Mouse (Mus musculus) neural tube, embryonic 14.5 days (tissue): ENCODE results near the gene Plcb4. TPM values are rescaled to one million over a fixed set of nuclear protein-coding genes. Genes with fewer than 3 reads are reported as not detected.
A peak's percentile ranks its signal among the peaks of the same experiment; 100 is the strongest.
"Not testable (repeated sequence)": the region's sequence is repeated elsewhere in the genome, so short reads cannot be mapped to it uniquely, and the experiment has no call there.

Experiments
- ATAC-seq: fragments of 200-750 bp; cut with Nextera tagmentation; 2 replicates; pipeline ENCODE4 v1.8.0; 2017; ENCODE audit warnings: low read depth, mild to moderate bottlenecking, moderate TSS enrichment, moderate library complexity
- H3K27ac ChIP-seq: fragments of 300-500 bp; sonication (generic); 2 replicates; pipeline ENCODE4 v1.5.1; 2014; ENCODE audit warnings: low read depth, mild to moderate bottlenecking, control low read depth, low read length, moderate library complexity, mixed read lengths
- H3K27me3 ChIP-seq: fragments of 300-500 bp; sonication (generic); 2 replicates; pipeline ENCODE4 v1.6.1; 2014; ENCODE audit warnings: low read length; ENCODE audit not compliant: control insufficient read depth, insufficient read depth
- H3K36me3 ChIP-seq: fragments of 300-500 bp; sonication (generic); 2 replicates; pipeline ENCODE4 v1.6.1; 2014; ENCODE audit warnings: low read length, mixed read lengths; ENCODE audit not compliant: control insufficient read depth, insufficient read depth
- H3K4me1 ChIP-seq: fragments of 300-500 bp; sonication (generic); 2 replicates; pipeline ENCODE4 v1.6.1; 2014; ENCODE audit warnings: low read length; ENCODE audit not compliant: control insufficient read depth, insufficient read depth
- H3K4me2 ChIP-seq: fragments of 300-500 bp; sonication (generic); 2 replicates; pipeline ENCODE4 v1.6.1; 2014; ENCODE audit warnings: mild to moderate bottlenecking, low read depth, low read length, control low read depth
- H3K4me3 ChIP-seq: fragments of 300-500 bp; sonication (generic); 2 replicates; pipeline ENCODE4 v1.5.1; 2014; ENCODE audit warnings: low read depth, low read length, control low read depth, mixed read lengths
- H3K9ac ChIP-seq: fragments of 300-500 bp; sonication (generic); replicated peaks from 2 replicates; pipeline ENCODE4 v1.6.1; 2014; ENCODE audit warnings: low read depth, mild to moderate bottlenecking, control low read depth, low read length, mixed read lengths
- H3K9me3 ChIP-seq: fragments of 300-500 bp; sonication (generic); 2 replicates; pipeline ENCODE4 v1.6.1; 2016; ENCODE audit warnings: low read length; ENCODE audit not compliant: control insufficient read depth
- WGBS: fragments of 180-500 bp; shearing (Covaris S2); extraction: QIAGEN DNeasy Blood & Tissue Kit; methylation state at CpG from one replicate; pipeline ENCODE4 v1.1.7; 2014; 5-methylcytosine and 5-hydroxymethylcytosine counted together
- polyA plus RNA-seq: library from polyadenylated mRNA; unstranded; fragments of >200 nt; fragmentation: Nextera tagmentation; extraction: Ambion mirVana; gene quantifications from 2 replicates; pipeline ENCODE4 v1.2.1, GENCODE M21; 2014

Gene Plcb4
- polyA plus RNA-seq, 1 experiment from 2014 or later: 51.0 TPM

DNA sequence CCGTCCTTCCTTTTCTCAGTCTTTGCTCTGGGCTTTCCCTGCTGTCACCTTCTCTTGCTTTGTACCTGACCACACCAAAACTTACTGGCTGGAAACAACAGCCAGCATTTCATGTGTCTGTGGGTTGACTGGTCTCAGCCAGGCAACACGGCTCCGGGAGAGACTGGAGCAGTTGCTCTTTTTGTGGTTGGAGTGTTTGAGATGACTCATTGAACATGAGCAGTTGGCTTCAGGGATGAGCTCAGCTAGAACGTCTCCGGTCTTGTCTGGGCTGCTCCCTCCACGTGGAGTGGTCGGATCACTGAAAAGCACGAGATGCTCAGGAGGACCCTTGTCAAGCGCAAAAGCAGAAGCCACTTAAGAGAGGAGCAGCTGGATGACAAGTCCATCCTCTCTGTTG lies 78.7 kb downstream of the Plcb4 start:
- Histone ChIP-seq H3K4me2 (no peak overlapping the region), H3K9me3 (no peaks in the 10 kb centered on the region), H3K27me3 (no peaks in the 10 kb centered on the region), H3K27ac (no peak overlapping the region), H3K9ac (no peak overlapping the region), H3K36me3 (no peaks in the 10 kb centered on the region), H3K4me1 (no peaks in the 10 kb centered on the region), H3K4me3 (no peak overlapping the region)
- 89% methylated on average over 9 of the region's 9 CpGs for WGBS
- no peak for ATAC-seq

DNA sequence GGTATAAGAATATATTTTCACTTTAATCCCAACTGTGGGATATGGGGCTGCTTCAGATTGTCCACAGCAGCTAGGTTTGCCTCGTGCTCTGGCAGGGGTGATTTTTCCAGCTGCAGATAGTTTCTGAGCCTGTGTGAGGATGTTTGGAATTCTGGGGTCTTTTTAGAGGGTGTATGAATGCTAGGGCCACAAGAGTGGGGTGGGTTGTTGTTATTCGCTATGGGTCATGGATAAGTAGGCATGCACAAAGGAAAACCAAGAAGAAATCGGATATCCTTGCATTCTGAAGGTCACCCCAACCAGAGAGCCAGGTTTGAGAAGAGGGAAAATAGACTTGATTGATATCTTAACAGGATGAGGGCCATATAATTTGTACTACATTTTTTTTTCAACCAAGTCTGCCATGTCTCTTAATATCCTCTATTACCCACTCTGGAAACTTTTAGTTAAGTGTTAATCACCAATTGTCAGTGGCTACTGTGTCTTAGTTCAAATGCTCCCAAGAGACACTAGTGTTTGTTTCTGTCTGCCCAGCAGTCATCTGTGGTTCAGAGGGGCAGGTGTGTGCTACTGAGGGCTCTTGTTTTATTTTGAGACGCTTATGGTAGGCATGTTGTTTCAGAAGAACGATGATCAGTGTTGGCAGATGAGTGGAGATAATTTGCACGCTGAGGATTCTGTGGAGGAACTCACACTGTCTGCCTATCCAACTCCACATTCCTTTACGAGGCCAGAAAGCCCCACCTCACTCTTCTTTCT lies 79.4 kb downstream of the Plcb4 start:
- H3K9me3 ChIP-seq, H3K27me3 ChIP-seq, H3K4me3 ChIP-seq, H3K4me2 ChIP-seq, H3K9ac ChIP-seq, H3K4me1 ChIP-seq, ATAC-seq, H3K27ac ChIP-seq, H3K36me3 ChIP-seq: not testable (repeated sequence)
- WGBS: 85% methylated on average over 7 of the region's 7 CpGs

DNA sequence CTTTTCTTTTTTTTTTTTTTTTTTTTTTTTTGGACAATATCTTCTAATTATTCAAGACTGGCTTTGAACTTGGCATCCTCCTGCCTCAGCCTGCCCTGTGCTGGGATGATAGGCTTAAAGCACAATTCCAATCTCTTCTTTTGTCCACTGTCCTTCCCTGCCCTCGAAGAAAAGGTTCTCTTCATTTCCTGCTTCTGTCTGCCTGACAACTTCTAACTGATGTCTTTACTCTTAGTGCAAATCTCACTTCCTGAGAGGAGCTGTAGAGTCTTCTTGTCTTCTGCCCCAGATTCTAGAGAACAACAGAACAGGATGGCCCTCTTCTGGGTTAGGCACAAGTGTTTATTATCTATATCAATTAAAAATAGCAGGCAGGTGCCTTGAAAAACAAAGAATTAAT lies 80.1 kb downstream of the Plcb4 start:
- Histone ChIP-seq H3K4me1 (0 out of 2 replicates have a peak, but pooled peaks cover 4% of the 10 kb centered on the region), H3K9ac (no peak overlapping the region), H3K4me3 (no peak overlapping the region), H3K27me3 (no peaks in the 10 kb centered on the region), H3K36me3 (no peaks in the 10 kb centered on the region), H3K9me3 (no peaks in the 10 kb centered on the region), H3K27ac (no peak overlapping the region), H3K4me2 (no peak overlapping the region)
- ATAC-seq: no peak
- 89% methylated on average over 1 of the region's 1 CpGs for WGBS

DNA sequence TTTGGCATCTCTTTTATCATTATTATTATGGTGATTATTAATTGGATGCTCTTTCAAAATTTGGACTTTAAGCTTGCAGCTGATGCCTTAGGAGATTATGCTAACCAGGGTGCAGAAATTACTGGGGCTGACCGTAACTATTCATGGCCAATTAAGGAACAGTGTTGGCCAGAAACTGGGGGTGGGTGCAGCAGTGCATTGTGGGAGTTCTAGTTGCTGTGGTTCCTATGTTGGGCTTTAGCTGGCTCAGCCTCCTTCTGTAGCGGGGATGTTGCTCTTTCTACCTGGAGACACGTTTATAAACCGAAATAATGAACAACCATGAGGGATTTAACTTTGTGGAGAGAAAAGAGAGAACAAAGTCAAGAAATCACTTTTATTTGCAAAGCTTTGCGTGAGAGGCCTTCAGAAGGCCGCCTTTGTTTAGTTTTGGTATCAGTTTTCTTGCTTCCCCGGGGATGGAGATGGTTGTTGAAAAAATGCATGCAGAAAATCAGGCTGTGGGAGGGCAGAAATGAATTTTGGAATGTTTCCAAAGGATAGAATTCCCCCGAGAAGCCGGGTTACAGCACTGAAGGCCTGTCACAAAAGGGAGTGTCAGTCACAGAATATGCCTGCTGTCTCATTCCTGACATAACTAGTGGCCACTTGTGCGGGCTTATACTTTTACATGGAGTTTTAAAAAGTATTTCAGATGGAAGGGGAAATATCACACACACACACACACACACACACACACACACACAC lies 84.3 kb downstream of the Plcb4 start:
- Histone ChIP-seq H3K4me2 (no peak overlapping the region), H3K27ac (peak overlapping the region; percentile 8; the same call in 1 of the 2 replicates), H3K4me3 (no peak overlapping the region), H3K9me3 (no peaks in the 10 kb centered on the region), H3K36me3 (no peaks in the 10 kb centered on the region), H3K4me1 (0 out of 2 replicates have a peak, but pooled peaks cover 4% of the 10 kb centered on the region), H3K9ac (no peak overlapping the region), H3K27me3 (no peaks in the 10 kb centered on the region)
- WGBS: 54% methylated on average over 10 of the region's 10 CpGs
- 0 out of 2 replicates have a peak, but pooled peaks have one; percentile 38 for ATAC-seq

DNA sequence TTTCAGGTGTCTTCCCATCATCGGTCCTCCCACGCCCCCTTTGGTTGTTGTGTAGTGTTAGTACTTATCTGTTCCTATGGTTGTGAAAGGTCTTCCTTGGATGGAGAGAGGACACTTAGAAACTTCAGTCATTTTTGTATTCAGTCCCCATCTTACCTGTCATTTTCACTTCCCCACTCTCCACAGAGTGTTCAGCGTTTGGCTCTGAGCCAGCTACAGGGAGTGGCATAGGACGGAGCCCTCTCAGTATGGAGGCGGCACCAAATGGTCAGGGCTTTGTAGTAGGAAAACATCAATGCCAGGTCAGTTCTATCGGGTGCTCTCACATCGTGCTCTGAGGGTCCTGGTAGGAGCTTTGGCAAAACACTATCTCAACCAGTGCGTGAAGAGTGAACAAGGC lies 85.9 kb downstream of the Plcb4 start:
- peaks cover 4% of the 10 kb centered on the region; the same call in 1 of the 2 replicates for H3K4me1 ChIP-seq
- 0 out of 2 replicates have a peak, but pooled peaks have one; percentile 15 for ATAC-seq
- H3K27me3 ChIP-seq: no peaks in the 10 kb centered on the region
- no peak overlapping the region for H3K4me3 ChIP-seq
- 78% methylated on average over 8 of the region's 8 CpGs for WGBS
- no peak overlapping the region for H3K27ac ChIP-seq
- no peak overlapping the region for H3K9ac ChIP-seq
- H3K36me3 ChIP-seq: no peaks in the 10 kb centered on the region
- no peaks in the 10 kb centered on the region for H3K9me3 ChIP-seq
- no peak overlapping the region for H3K4me2 ChIP-seq

DNA sequence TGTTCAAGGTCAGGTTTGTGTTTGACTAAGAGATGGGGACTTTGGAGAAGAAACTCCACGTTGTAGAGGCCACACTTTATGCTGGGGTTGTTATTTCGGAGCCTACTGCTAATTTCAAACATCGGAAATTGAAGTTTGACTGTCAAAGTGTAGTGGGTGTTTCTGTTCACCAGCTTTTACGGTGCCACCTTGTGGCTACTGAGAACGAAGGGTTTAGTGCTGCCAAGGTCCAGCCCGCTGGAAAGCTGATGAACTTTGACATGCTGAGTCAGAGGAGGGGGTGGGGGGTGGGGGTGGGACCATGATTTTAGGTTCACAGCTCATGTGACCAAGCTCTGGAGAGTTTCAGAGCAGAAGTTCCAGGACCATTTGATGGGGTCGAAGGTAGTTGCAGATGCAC lies 86.3 kb downstream of the Plcb4 start:
- H3K9me3 ChIP-seq: no peaks in the 10 kb centered on the region
- H3K4me2 ChIP-seq: no peak overlapping the region
- no peak overlapping the region for H3K4me3 ChIP-seq
- no peaks in the 10 kb centered on the region for H3K27me3 ChIP-seq
- no peak overlapping the region for H3K27ac ChIP-seq
- no peak for ATAC-seq
- H3K4me1 ChIP-seq: peaks cover 4% of the 10 kb centered on the region; the same call in 1 of the 2 replicates
- H3K36me3 ChIP-seq: no peaks in the 10 kb centered on the region
- H3K9ac ChIP-seq: no peak overlapping the region
- WGBS: 57% methylated on average over 7 of the region's 7 CpGs

DNA sequence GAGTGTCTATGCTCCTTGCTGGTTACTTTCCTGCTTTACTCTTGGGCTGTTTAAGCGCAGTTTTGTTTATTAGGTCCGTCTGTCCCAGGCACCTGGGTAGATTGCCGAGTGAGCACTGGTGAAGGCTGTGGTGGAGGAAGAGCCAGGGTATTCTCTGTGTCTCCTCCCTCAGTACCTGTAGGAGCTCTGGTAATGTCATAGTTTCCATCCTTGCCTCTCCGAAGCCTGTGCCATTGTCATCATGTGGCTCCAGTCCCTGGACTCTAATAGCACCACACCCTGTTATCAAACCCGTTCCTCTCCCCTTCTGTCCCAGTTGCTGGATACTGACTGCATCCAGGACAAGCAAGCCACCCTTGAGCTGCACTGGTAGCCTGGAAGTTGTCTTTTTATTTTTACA lies 89.6 kb downstream of the Plcb4 start:
- 84% methylated on average over 5 of the region's 5 CpGs for WGBS

DNA sequence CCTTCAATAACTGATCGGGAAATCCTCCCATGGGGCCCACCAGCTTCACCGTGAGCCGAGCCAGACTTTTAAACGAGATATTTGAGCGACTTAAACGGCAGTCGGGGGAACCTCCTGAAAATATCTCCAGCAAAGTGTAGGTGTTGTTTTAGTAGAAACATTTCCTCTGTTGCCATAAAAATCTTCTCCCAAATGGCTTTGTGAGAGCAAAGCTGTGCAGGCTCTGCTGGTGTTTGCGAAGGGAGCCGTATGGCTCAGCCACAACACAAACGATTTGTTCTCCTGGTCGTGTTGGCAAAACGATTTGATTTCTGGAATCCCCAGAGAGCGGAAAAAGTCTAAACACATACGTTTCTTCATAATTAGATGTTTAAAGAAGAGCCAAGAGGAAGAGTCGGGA lies 90.8 kb downstream of the Plcb4 start:
- H3K4me3 ChIP-seq: no peak overlapping the region
- no peak overlapping the region for H3K27ac ChIP-seq
- no peak overlapping the region for H3K4me2 ChIP-seq
- H3K9ac ChIP-seq: no peak overlapping the region
- no peaks in the 10 kb centered on the region for H3K27me3 ChIP-seq
- 66% methylated on average over 15 of the region's 15 CpGs for WGBS
- no peaks in the 10 kb centered on the region for H3K36me3 ChIP-seq
- no peaks in the 10 kb centered on the region for H3K9me3 ChIP-seq
- no peaks in the 10 kb centered on the region; the same call in 1 of the 2 replicates for H3K4me1 ChIP-seq
- no peak for ATAC-seq

More for the DNA sequence above, 89.6 kb downstream of the Plcb4 start:
- Histone ChIP-seq H3K27ac (no peak overlapping the region), H3K9me3 (no peaks in the 10 kb centered on the region), H3K4me1 (no peaks in the 10 kb centered on the region; the same call in 1 of the 2 replicates), H3K27me3 (no peaks in the 10 kb centered on the region), H3K4me2 (no peak overlapping the region), H3K4me3 (no peak overlapping the region), H3K36me3 (no peaks in the 10 kb centered on the region), H3K9ac (no peak overlapping the region)
- ATAC-seq: no peak

DNA sequence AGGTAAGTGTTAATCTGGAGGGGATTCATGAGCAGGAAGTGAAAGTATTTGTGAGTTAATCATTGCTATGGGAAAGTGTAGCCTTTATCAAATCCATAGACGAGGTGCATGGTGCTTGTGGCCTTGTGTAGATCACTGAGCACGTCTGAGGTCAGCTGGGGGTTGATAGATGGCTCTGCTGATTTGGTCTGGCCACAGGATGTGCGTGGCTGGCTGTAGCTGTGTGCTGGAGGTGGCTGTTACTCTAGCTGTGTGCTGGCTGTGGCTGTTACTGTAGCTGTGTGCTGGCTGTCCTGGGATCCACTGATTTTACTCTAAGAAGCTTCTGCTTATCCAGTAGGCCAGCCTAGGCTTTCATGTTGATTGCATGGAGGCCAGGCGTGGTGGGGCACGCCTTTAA lies 91.9 kb downstream of the Plcb4 start:
- H3K9me3 ChIP-seq: no peaks in the 10 kb centered on the region
- WGBS: 76% methylated on average over 5 of the region's 5 CpGs
- no peaks in the 10 kb centered on the region for H3K36me3 ChIP-seq
- no peaks in the 10 kb centered on the region for H3K27me3 ChIP-seq
- no peak overlapping the region for H3K27ac ChIP-seq
- H3K4me1 ChIP-seq: no peaks in the 10 kb centered on the region; the same call in 1 of the 2 replicates
- no peak overlapping the region for H3K4me3 ChIP-seq
- H3K9ac ChIP-seq: no peak overlapping the region
- ATAC-seq: no peak
- no peak overlapping the region for H3K4me2 ChIP-seq
